Mouse (Mus musculus) Patski (cell line): ENCODE measurements at regions not wholly inside any gene's neighbourhood (a gene's known extent, or its start where the extent isn't known, plus 50 kb on each side); places are given as distances from the start of the nearest gene placed in this dataset.

Experiments used
- ATAC-seq: fragments of 100-300 bp; one replicate; pipeline ENCODE4 v1.8.0; 2021
- CTCF ChIA-PET: fragments of 350-600 bp; sonication (Branson Sonifier 250); formaldehyde crosslinking; loops from one replicate; lab custom pipeline; 2022; ENCODE audit warnings: inconsistent platforms; lab: Charles Lee
- POLR2A ChIA-PET: fragments of 350-600 bp; sonication (Branson Sonifier 250); formaldehyde crosslinking; loops from one replicate; lab custom pipeline; 2022; ENCODE audit warnings: antibody characterized with exemption, inconsistent platforms; lab: Charles Lee
- DNase-seq: peaks from one replicate; pipeline ENCODE4 v3.0.0-alpha.2; 2011; ENCODE audit warnings: low read depth, low spot score
- H3K27me3 ChIP-seq: fragments of 371-371 bp; one replicate; pipeline ENCODE4 v1.5.1; 2021
- CTCF ChIP-seq: fragments of 100-300 bp; IDR thresholded peaks from one replicate; pipeline ENCODE4 v1.5.1; 2021
- in situ Hi-C: fragments of 300-500 bp; cut with MboI; formaldehyde crosslinking; loops from 3 replicates; pipeline ENCODE4 v1.11.1; 2018; ENCODE audit warnings: low pct_unique_long_range_greater_than_20kb, mixed read lengths

GRCm38 (mm10) chr12:26783800-26784199 is 314.8 kb downstream of the Cmpk2 start:
- no peak for TF ChIP-seq CTCF
- CTCF ChIA-PET = interaction anchor here (1.6 kb wide), 1 partner anchor 13 kb away, joined by 4 read pairs; no protein-coding TSS in a partner anchor
- DNase-seq = no peak
- no peaks in the 10 kb centered on the region for H3K27me3 ChIP-seq
- in situ Hi-C loops = no loop called here
- no peak for ATAC-seq
- POLR2A ChIA-PET = no interaction called here

- DNase-seq = peak; percentile 19
- peak; percentile 57 for ATAC-seq
- in situ Hi-C loops = no loop called here
- TF ChIP-seq CTCF = no peak
- no peaks in the 10 kb centered on the region for H3K27me3 ChIP-seq
- ChIA-PET POLR2A (no interaction called here), CTCF (no interaction called here)
These were observed 312.5 kb downstream of the Cmpk2 start for GRCm38 (mm10) chr12:26781537-26781936.

- TF ChIP-seq CTCF = no peak
- ChIA-PET CTCF (no interaction called here), POLR2A (no interaction called here)
- in situ Hi-C loops = loop anchor here (10.0 kb wide), 1 partner anchor 244 kb away; no protein-coding TSS in a partner anchor
- DNase-seq (no peak), ATAC-seq (no peak)
- H3K27me3 ChIP-seq = no peaks in the 10 kb centered on the region
These were observed 309.8 kb downstream of the Cmpk2 start for GRCm38 (mm10) chr12:26778796-26779195.

- CTCF ChIA-PET = no interaction called here
- no peak for ATAC-seq
- no peaks in the 10 kb centered on the region for H3K27me3 ChIP-seq
- peak; percentile 31 for TF ChIP-seq CTCF
- POLR2A ChIA-PET = no interaction called here
- in situ Hi-C loops = loop anchor here (10.0 kb wide), 1 partner anchor 242 kb away; no protein-coding TSS in a partner anchor
- no peak for DNase-seq
These were observed 308.0 kb downstream of the Cmpk2 start for GRCm38 (mm10) chr12:26776986-26777385.

- in situ Hi-C loops = loop anchor here (10.0 kb wide), 1 partner anchor 239 kb away; no protein-coding TSS in a partner anchor
- DNase-seq = no peak
- CTCF ChIA-PET = no interaction called here
These were observed 305.0 kb downstream of the Cmpk2 start for GRCm38 (mm10) chr12:26774016-26774415.

GRCm38 (mm10) chr12:26770753-26771583 is 302.0 kb downstream of the Cmpk2 start:
- ATAC-seq (peak; percentile 88), DNase-seq (peak; percentile 69)
- in situ Hi-C loops = loop anchor here (10.0 kb wide), 1 partner anchor 236 kb away; no protein-coding TSS in a partner anchor
- H3K27me3 ChIP-seq = no peaks in the 10 kb centered on the region
- POLR2A ChIA-PET = interaction anchor here (0.7 kb wide), 1 partner anchor 1097 kb away, joined by 3 read pairs; no protein-coding TSS in a partner anchor
- TF ChIP-seq CTCF = no peak
- CTCF ChIA-PET = no interaction called here

More at GRCm38 (mm10) chr12:26774016-26774415, 305.0 kb downstream of the Cmpk2 start:
- no peaks in the 10 kb centered on the region for H3K27me3 ChIP-seq
- POLR2A ChIA-PET = interaction anchor here (0.6 kb wide), 1 partner anchor 531 kb away, joined by 4 read pairs; no protein-coding TSS in a partner anchor
- no peak for TF ChIP-seq CTCF
- ATAC-seq = no peak

GRCm38 (mm10) chr12:26767551-26767950 is 298.5 kb downstream of the Cmpk2 start:
- ATAC-seq (no peak), DNase-seq (no peak)
- no peak for TF ChIP-seq CTCF
- in situ Hi-C loops = no loop called here
- no peaks in the 10 kb centered on the region for H3K27me3 ChIP-seq
- ChIA-PET POLR2A (no interaction called here), CTCF (no interaction called here)

GRCm38 (mm10) chr12:26758657-26759325 is 289.8 kb downstream of the Cmpk2 start:
- in situ Hi-C loops = no loop called here
- POLR2A ChIA-PET = no interaction called here
- no peak for TF ChIP-seq CTCF
- CTCF ChIA-PET = no interaction called here
- peak; percentile 27 for DNase-seq
- peak; percentile 47 for ATAC-seq
- no peaks in the 10 kb centered on the region for H3K27me3 ChIP-seq

GRCm38 (mm10) chr12:26756284-26756683 is 287.3 kb downstream of the Cmpk2 start:
- in situ Hi-C loops = no loop called here
- DNase-seq = no peak
- POLR2A ChIA-PET = no interaction called here
- no peaks in the 10 kb centered on the region for H3K27me3 ChIP-seq
- ATAC-seq = no peak
- CTCF ChIA-PET = no interaction called here
- no peak for TF ChIP-seq CTCF

- in situ Hi-C loops = no loop called here
- DNase-seq = no peak
- no peak for TF ChIP-seq CTCF
- H3K27me3 ChIP-seq = no peaks in the 10 kb centered on the region
- ATAC-seq = no peak
- ChIA-PET POLR2A (no interaction called here), CTCF (interaction anchor here (1.5 kb wide), 1 partner anchor 15 kb away, joined by 5 read pairs; no protein-coding TSS in a partner anchor)
These were observed 285.6 kb downstream of the Cmpk2 start for GRCm38 (mm10) chr12:26754611-26755010.

- no peaks in the 10 kb centered on the region for H3K27me3 ChIP-seq
- ATAC-seq (no peak), DNase-seq (no peak)
- POLR2A ChIA-PET = no interaction called here
- in situ Hi-C loops = loop anchor here (10.0 kb wide), 1 partner anchor 590 kb away; no protein-coding TSS in a partner anchor
- TF ChIP-seq CTCF = no peak
- CTCF ChIA-PET = no interaction called here
These were observed 265.5 kb downstream of the Cmpk2 start for GRCm38 (mm10) chr12:26734558-26734897.
